Mouse (Mus musculus): ENCODE measurements around the gene Pja2. TPM values are rescaled to one million over a fixed set of nuclear protein-coding genes. Genes with fewer than 3 reads are reported as not detected.
A peak's percentile ranks its signal among the peaks of the same experiment; 100 is the strongest.
"Not testable (repeated sequence)": the region's sequence is repeated elsewhere in the genome, so short reads cannot be mapped to it uniquely, and the experiment has no call there.

Gene Pja2
- 67.4 and 70.9 TPM in 2 replicates for total RNA-seq (2021)
- long read RNA-seq, experiment 1, full-length matches to known transcripts = 59 of 63 reads
- long read RNA-seq, experiment 1, partial matches to known transcripts = 3 of 63 reads
- long read RNA-seq, experiment 1, other reads (novel, unspliced or antisense) = 1 of 63 reads
- long read RNA-seq, experiment 2, full-length matches to known transcripts = 40 of 48 reads
- long read RNA-seq, experiment 2, partial matches to known transcripts = 2 of 48 reads
- long read RNA-seq, experiment 2, other reads (novel, unspliced or antisense) = 6 of 48 reads

- DNase-seq = peak; percentile 100
Measured at GRCm38 (mm10) chr17:64331898-64332769, at the start of gene Pja2. Pja2 (minus strand) TSS chr17:64331916.

- DNase-seq = peak; percentile 83
Measured at GRCm38 (mm10) chr17:64375327-64375726, 43.6 kb upstream of the Pja2 start.

DNA sequence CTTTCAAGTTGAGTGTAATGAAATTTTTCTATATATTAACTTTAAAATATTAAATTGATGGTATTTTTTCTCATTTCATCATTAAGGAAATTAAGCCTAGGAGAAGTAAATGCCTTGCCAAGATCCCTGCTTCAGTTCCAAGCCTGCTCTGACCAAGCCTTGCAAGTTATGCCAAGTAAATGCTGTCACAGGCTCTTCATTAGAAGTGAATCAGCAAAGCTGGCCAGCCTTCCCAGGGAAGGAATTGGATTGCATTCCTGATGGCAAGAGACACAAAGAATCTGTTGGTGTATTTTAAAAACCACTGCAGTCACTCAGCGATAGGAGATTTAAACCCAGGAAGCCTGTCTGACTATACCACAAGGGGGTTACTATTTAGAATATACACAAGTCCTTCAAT, 32.0 kb upstream of the Pja2 start:
- peak; percentile 61 for DNase-seq

DNA sequence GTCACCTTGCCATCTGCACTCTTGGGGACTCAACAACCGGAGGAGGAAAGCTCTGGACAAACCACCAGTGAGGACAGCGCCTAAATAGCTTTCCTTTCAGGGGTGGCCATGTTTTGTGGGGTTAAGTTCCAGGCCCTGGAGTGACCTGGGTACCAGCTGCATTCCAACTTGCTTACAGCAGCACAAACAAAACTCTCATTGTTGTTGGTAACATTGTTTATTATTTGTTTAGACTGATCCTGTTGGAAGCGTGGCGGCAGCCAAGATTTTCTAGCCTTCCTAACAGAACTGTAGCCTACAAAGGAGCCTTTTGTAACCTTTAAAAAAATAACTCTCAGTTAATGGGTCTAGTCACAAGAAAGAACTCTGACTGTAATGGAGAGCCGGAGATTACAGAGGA, 30.9 kb upstream of the Pja2 start:
- no peak for DNase-seq

DNA sequence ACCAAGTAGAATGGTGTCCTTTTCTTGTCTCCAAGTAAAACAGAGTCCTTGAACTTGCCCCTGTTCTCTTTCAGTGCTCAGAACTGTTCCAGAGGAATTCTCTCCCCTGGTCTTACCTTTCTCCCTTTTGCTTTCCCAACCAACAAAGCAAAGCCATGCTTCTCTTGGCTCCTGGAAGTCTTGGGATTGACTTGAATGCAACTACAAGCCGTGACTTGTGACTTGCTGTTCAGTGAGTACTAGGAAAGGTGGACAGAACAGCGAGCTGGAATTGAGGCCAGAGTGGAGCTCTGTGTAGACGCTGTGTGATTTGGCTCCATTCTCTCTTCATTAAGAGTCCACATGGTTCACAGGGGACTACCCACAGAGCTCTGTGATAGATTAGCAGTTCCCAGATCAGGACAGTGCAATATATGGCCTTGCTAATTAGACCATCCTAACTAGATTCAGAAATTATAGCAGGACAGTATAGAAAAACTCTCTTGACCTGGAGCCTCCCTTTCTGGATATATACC, 30.3 kb upstream of the Pja2 start:
- DNase-seq = no peak

DNA sequence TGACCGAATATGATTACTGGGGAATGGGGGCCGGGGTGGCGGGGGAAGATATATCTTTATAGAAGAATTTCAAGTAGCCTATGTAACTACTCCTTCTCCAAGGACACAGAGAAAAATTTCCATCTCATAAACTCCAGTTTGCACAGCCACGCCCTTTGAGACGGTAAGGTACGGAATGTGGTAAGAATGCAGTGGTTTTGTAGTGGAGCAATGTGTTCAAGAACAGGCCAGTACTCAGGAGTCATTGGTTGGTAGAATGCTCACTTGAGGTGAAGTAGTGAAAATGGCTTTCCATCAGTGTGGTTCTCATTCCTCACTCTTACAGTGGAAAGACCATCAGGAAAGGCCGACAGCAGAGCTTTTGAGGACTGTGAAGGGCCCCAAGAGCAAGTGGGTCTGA, 22.2 kb upstream of the Pja2 start:
- DNase-seq = no peak

GRCm38 (mm10) chr17:64346135-64346534, 14.4 kb upstream of the Pja2 start:
- peak; percentile 10 for DNase-seq

- no peak for DNase-seq
Measured at GRCm38 (mm10) chr17:64344576-64345172, 13.0 kb upstream of the Pja2 start.

DNA sequence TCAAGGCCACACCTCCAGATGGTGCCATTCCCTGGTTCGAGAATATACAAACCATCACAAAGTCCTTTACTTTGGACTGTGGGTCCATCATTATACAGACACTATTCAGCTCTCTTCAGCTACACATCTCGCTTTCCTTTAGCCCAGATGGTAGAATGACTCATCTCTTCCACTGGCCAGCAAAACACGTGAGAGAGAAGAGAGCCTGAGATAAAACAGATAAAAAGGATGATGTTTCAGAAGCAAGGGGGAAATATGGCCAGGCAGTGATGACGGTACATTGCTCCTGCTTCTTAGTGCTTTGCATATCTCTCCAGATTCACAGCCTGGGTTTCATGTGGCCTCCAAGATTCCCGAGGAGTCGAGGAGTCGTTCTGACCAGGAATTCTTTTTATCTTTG, 10.0 kb upstream of the Pja2 start:
- peak; percentile 26 for DNase-seq

- DNase-seq = no peak
Measured at GRCm38 (mm10) chr17:64339752-64340151, 8.0 kb upstream of the Pja2 start.

GRCm38 (mm10) chr17:64337220-64337619, 5.5 kb upstream of the Pja2 start:
- no peak for DNase-seq

DNA sequence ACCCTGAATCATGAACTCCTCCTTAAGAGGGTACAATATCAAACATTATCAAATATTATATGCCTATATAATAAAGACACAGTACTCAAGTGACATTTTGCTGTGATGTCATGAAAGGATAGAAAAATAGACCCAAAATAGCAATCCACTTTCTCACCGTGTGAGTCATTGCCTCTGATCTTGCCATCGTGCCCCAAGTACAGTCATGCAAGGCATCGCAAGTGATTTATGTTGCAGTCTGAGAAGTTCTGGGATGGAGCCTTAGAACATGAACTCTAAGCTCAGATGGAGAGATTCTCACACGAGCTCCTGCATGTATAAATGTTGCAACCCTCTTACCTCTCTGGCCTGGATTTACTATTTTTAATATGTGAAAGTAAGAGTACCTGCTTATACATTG, 2.2 kb upstream of the Pja2 start:
- DNase-seq = peak; percentile 27

DNA sequence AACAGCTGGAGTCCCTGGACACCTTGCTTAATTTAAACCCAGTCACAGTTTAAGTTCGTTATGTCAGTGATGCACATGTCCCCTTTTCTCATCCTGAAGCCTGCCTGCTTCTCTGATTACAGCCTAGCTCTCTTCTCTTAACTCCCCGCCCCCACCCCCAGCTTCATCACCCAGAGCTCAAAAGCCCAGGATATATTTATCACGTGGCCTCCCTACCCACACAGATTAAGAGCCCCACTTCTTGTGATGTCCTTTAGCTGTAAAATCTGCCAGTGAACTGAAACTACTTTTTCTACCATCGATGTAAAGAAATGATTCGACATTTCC, 1.0 kb upstream of the Pja2 start:
- peak; percentile 13 for DNase-seq

DNA sequence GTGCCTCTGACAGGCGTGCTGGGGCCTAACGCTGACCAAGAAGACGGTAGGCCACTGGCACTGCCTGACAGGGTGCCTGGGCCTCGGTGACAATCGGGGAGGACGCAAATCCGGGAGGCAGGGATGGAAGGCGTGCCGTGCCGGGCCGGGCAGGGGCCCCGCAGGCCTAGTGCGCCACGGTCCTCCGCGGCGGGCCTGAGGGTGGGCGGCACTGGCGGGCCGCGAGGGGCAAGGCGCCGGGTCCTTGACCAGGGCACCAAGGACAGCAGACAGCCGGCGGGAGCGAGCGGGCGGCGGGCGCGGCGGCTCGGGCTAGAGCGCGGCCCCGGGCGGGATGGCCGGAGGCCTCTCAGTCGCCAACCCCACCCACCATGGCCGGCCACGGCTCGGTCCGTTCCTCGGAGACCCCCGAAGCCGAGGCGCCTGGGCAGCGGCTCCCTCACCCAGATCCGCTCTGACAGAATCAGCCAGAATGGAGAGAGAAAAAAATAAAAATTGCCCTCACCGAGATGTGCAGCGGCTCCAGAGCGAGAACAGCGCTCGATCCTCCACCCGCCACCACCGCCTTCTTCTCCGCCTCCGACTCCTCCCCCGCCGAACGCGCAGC, 322 bp downstream of the Pja2 start:
- peak; percentile 75 for DNase-seq

- DNase-seq = no peak
Measured at GRCm38 (mm10) chr17:64330885-64331284, 831 bp downstream of the Pja2 start.

GRCm38 (mm10) chr17:64324556-64324955, 7.2 kb downstream of the Pja2 start:
- DNase-seq = no peak

DNA sequence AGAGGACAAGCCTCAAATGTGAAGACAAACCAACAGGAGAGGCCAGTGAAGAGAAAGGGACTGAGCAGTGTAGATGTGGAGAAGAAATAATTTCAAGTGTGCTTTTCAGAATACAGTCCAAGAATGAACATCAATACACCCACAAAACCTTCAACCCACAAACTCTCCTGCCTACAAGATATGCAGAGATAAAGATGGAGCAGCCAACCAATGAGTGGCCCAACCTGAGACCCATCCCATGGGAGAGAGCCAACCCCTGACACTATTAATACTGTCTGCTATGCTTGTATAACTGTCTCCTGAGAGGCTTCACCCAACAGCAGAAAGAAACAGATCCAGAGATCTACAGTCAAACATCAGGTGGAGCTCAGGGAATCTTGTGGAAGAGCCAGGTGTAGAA, 16.3 kb downstream of the Pja2 start:
- no peak for DNase-seq

DNA sequence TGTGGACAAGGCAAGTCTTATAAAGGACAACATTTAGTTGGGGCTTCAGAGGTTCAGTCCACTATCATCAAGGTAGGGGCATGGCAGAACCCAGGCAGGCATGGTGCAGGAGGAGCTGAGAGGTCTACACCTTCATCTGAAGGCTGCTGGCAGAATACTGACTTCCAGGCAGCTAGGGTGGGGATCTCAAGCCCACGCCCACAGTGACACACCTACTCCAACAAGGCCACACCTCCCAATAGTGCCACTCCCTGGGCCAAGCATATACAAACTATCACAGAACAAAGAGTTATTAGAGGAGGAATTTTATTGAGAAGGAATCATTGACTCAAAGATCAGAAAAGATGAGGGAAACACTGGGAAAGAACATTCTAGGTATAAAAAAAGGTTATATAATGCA, 17.2 kb downstream of the Pja2 start:
- not testable (repeated sequence) for DNase-seq

- no peak for DNase-seq
Measured at GRCm38 (mm10) chr17:64297628-64298027, 34.1 kb downstream of the Pja2 start.

GRCm38 (mm10) chr17:64292740-64293139, 39.0 kb downstream of the Pja2 start:
- DNase-seq = peak; percentile 46

DNA sequence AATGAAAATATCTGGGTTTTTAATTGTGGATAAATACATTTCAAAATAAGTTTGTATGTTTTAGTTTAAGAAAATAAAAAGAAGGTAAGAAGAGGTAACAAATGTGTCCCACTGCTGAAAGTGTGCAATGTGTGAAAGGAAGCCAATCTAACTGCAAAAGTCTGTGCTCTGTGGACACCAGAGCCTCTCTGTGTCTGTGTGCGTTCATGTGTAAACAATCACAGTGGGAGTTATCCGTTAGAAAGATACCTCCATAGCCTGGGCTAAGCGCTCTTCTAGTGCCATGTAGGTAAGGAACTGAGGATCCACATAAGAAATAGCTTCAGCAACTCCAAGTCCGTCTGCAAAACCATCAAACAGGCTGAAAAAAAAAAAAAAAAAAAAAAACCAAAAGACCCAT, 42.0 kb downstream of the Pja2 start:
- no peak for DNase-seq

DNA sequence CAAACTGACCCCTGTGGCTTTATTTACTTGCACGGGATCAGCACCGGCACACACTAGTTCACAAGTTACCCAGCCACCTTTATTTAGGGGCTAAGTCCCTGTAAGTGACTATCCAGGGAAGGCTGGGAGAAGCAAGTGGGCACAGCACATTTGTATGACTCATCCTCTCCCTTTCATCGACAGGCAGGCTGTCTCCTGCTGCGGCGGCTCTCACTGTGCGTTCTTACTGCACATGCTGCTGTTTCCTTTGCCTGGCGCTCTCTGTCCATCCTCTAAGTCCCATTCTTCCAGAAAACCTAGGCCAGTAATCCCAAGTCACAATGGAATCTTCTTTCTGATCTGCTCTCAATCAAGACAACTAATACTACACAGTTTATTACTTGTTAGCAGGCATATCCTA, 43.7 kb downstream of the Pja2 start:
- DNase-seq = no peak

- no peak for DNase-seq
Measured at GRCm38 (mm10) chr17:64286836-64287235, 44.9 kb downstream of the Pja2 start.
